Mouse (Mus musculus) erythroblast, embryonic 14.5 days (primary cell): ENCODE data around the gene Cdc42.

Experiments
- GATA1 ChIP-seq: IDR thresholded peaks from 2 replicates; pipeline ENCODE4 v1.6.1; 2012; ENCODE audit warnings: low read length, inconsistent platforms, mixed read lengths
- TAL1 ChIP-seq: IDR thresholded peaks from 3 replicates; pipeline ENCODE4 v1.6.1; 2012; ENCODE audit warnings: low read length, inconsistent platforms, mixed read lengths

GRCm38 (mm10) chr4:137305066-137305465, 52.5 kb downstream of the Cdc42 start:
- TF ChIP-seq GATA1 = no peak
- TF ChIP-seq TAL1 = no peak
